ENCODE assay signal across 8 mouse cellular contexts in genomic region chr3:145292337-145293134, GRCm38 (mm10). TPM values are rescaled to one million over a fixed set of nuclear protein-coding genes. Genes with fewer than 3 reads are reported as not detected.
DNase-seq lines count a peak whose midpoint lies in the region; ATAC-seq and TF ChIP-seq lines count a peak whose summit lies in the region.

TSS of gene Col24a1 (plus strand) at chr3:145292472.

- TF ChIP-seq EP300 in liver, embryonic 14.5 days (IDR thresholded peaks at IDR 0.05; ENCODE audit: low read depth): no peak

- H3K9me3 ChIP-seq in hindbrain, embryonic 13.5 days: no peaks in the 10 kb centered on the region
- no peaks in the 10 kb centered on the region for H3K9me3 ChIP-seq in liver, embryonic 14.5 days (ENCODE audit: control insufficient read depth, low read length)

- H3K4me3 ChIP-seq in embryonic fibroblast, embryonic 13.5 days (ENCODE audit: insufficient read depth, low read length): peak within 1 kb of the TSS; percentile 14
- H3K4me3 ChIP-seq in hindbrain, embryonic 13.5 days: peak within 1 kb of the TSS; percentile 39
- peak within 1 kb of the TSS; percentile 3 to 8; a peak in 1 of 4 replicates for H3K4me3 ChIP-seq in liver, embryonic 14.5 days (ENCODE audit: insufficient read depth in 1 of 2, low read depth in 2 of 2, low read length in 2 of 2)

- no peak for TF ChIP-seq CTCF in embryonic fibroblast, embryonic 13.5 days (IDR thresholded peaks at IDR 0.05; ENCODE audit: borderline replicate concordance, insufficient read depth, low read length)
- TF ChIP-seq CTCF in liver, embryonic 14.5 days (IDR thresholded peaks at IDR 0.05; ENCODE audit: low read depth): no peak

- peak; percentile 60 for ATAC-seq in hindbrain, embryonic 13.5 days (ENCODE audit: low FRiP score)
- ATAC-seq in liver, embryonic 14.5 days (ENCODE audit: insufficient read depth): no peak

- peak within 1 kb of the TSS; percentile 70 for H3K9ac ChIP-seq in hindbrain, embryonic 13.5 days
- H3K9ac ChIP-seq in liver, embryonic 14.5 days (replicated peaks): no peak within 1 kb of the TSS

- peak within 1 kb of the TSS; percentile 74 for H3K4me2 ChIP-seq in hindbrain, embryonic 13.5 days
- H3K4me2 ChIP-seq in liver, embryonic 14.5 days (ENCODE audit: low read depth): peak within 1 kb of the TSS; percentile 38

- H3K4me1 ChIP-seq in embryonic fibroblast, embryonic 13.5 days (ENCODE audit: control insufficient read depth, insufficient read depth, low read length): peaks cover 5% of the 10 kb centered on the region; the same call in 1 of the 2 replicates
- H3K4me1 ChIP-seq in hindbrain, embryonic 13.5 days (replicated peaks): peaks cover 17% of the 10 kb centered on the region
- no peaks in the 10 kb centered on the region for H3K4me1 ChIP-seq in liver, embryonic 14.5 days (replicated peaks; ENCODE audit: control insufficient read depth in 2 of 2, insufficient read depth in 2 of 2, low read length in 1 of 2)

- H3K27me3 ChIP-seq in hindbrain, embryonic 13.5 days: peaks cover 11% of the 10 kb centered on the region; the same call in 1 of the 2 replicates
- no peaks in the 10 kb centered on the region; the same call in 1 of the 2 replicates for H3K27me3 ChIP-seq in liver, embryonic 14.5 days (ENCODE audit: control insufficient read depth, insufficient read depth, low read length)

- DNase-seq in ovary, postnatal 14 days (ENCODE audit: low spot score): peak; percentile 3
- DNase-seq in ovary, postnatal 10 days (ENCODE audit: low spot score): no peak
- DNase-seq in liver, embryonic 14.5 days (ENCODE audit: low read depth in 3 of 3, low spot score in 3 of 3): no peak
- DNase-seq in right cerebral cortex, adult 2 months (ENCODE audit: low spot score in 2 of 2): peak; percentile 25 to 26
- no peak for DNase-seq in thymus, postnatal 4 days
- DNase-seq in spleen, postnatal 14 days (ENCODE audit: low spot score in 2 of 2): no peak

- TF ChIP-seq POLR2A in embryonic fibroblast, embryonic 13.5 days (IDR thresholded peaks at IDR 0.05; ENCODE audit: low read depth, low read length): peak; percentile 26; the same call in 1 of the 2 replicates

- no peak within 1 kb of the TSS for H3K27ac ChIP-seq in embryonic fibroblast, embryonic 13.5 days (ENCODE audit: insufficient read depth, low read length)
- H3K27ac ChIP-seq in hindbrain, embryonic 13.5 days: no peak within 1 kb of the TSS
- no peak within 1 kb of the TSS for H3K27ac ChIP-seq in liver, embryonic 14.5 days

- under 1% methylated on average over 22 of the region's 22 CpGs for WGBS in hindbrain, embryonic 13.5 days
- WGBS in liver, embryonic 14.5 days (ENCODE audit: insufficient replicate concordance): 3% methylated on average over 22 of the region's 22 CpGs

- H3K36me3 ChIP-seq in hindbrain, embryonic 13.5 days: no peaks in the 10 kb centered on the region
- H3K36me3 ChIP-seq in liver, embryonic 14.5 days (replicated peaks; ENCODE audit: control insufficient read depth, insufficient read depth, low read depth): no peaks in the 10 kb centered on the region

RNA-seq across cellular contexts. Expression of gene Col24a1, which starts in this region (rescaled TPM):
- polyA plus RNA-seq in embryonic fibroblast, embryonic 13.5 days (2011; ENCODE audit: insufficient read length, low read depth, missing spikeins): 4.7 and 11.9 TPM in 2 replicates
- polyA plus RNA-seq in hindbrain, embryonic 13.5 days (2015; fragmentation: Nextera tagmentation; extraction: Ambion mirVana): 0.45 and 0.62 TPM in 2 replicates
- polyA plus RNA-seq in liver, embryonic 14.5 days (2012; rRNA removed): 0.20 and 0.22 TPM in 2 replicates
- 0.14 and 0.37 TPM in 2 replicates for polyA plus RNA-seq in liver, embryonic 14.5 days (2014; fragmentation: Nextera tagmentation; extraction: Ambion mirVana)

Comparison
In these comparisons a context has a peak if more than half of its experiments do, and no peak if none do; other contexts are left out.
1. DNase-seq: peak in ovary, postnatal 14 days (single experiment) and right cerebral cortex, adult 2 months (2 of 2); none in ovary, postnatal 10 days (single experiment), liver, embryonic 14.5 days (0 of 3), thymus, postnatal 4 days (single experiment) and spleen, postnatal 14 days (0 of 2).
2. Peak in ATAC-seq, H3K4me3 ChIP-seq, H3K9ac ChIP-seq and H3K4me2 ChIP-seq in hindbrain, embryonic 13.5 days; RNA of the gene not detected or under 1 TPM.
3. Peak in every context shown above with its lines, with median percentiles within 50 percentile points of each other: H3K4me3 ChIP-seq.